Mouse (Mus musculus): ENCODE measurements around the gene Dctpp1. TPM values are rescaled to one million over a fixed set of nuclear protein-coding genes. Genes with fewer than 3 reads are reported as not detected.
A peak's percentile ranks its signal among the peaks of the same experiment; 100 is the strongest.

Dctpp1 gene
- polyA plus RNA-seq, 1 experiment from 2014 or later, result 84.8 TPM

DNA sequence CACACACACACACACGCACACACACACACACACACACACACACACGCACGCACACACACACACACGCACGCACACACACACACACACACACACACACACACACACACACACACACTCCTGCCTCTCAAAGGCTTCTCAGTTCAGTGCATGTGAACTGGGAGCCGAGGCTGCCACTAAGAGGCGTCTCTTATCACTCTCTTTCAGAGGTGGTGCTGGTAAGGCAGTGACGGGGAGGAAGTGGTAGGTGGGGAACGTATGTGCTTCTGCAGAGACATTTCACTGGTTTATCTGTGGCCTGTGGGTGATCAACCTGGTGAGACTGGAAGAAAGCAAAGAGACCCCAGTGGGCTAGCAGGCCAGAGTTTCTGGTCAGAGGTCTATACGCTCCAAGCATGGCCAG is 24.6 kb upstream of the Dctpp1 start:
- ATAC-seq (ENCODE audit: insufficient read depth), result peak; percentile 70
- H3K9me3 ChIP-seq (replicated peaks), result no peaks in the 10 kb centered on the region
- H3K4me3 ChIP-seq (replicated peaks), result no peak overlapping the region
- 9% methylated on average over 10 of the region's 10 CpGs for WGBS (ENCODE audit: insufficient replicate concordance)
- 0 out of 2 replicates have a peak, but pooled peaks cover 3% of the 10 kb centered on the region for H3K27me3 ChIP-seq
- 0 out of 2 replicates have a peak overlapping the region, but pooled peaks have one; percentile 27 for H3K4me2 ChIP-seq
- H3K9ac ChIP-seq, result no peak overlapping the region
- H3K27ac ChIP-seq (replicated peaks), result no peak overlapping the region
- H3K4me1 ChIP-seq (replicated peaks), result peaks cover 19% of the 10 kb centered on the region
- no peaks in the 10 kb centered on the region for H3K36me3 ChIP-seq (replicated peaks)

DNA sequence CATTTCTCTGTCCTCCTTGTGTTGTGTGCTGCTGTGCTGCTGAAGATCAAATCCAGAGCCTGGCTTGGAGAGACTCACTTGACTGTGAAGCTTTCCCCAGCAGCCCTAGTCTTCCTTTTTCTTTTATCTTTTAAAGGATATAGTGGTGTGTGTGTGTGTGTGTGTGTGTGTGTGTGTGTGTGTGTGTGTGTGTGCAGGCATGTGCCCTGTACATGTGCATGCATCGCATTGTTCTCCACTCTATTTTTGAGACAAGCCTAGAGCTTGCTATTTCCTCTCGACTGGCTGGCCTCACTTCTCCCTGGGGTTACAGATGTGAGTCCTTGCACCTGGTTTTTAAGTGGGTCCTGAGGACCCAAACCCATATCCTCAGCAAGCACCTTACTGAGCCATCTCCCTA is 21.7 kb upstream of the Dctpp1 start:
- WGBS (ENCODE audit: insufficient replicate concordance), result 29% methylated on average over 2 of the region's 2 CpGs
- Histone ChIP-seq H3K27me3 (no peaks in the 10 kb centered on the region), H3K4me1 (replicated peaks) (peaks cover 39% of the 10 kb centered on the region), H3K9ac (no peak overlapping the region), H3K4me3 (replicated peaks) (no peak overlapping the region), H3K36me3 (replicated peaks) (no peaks in the 10 kb centered on the region), H3K27ac (replicated peaks) (no peak overlapping the region), H3K9me3 (replicated peaks) (no peaks in the 10 kb centered on the region), H3K4me2 (no peak overlapping the region)
- no peak for ATAC-seq (ENCODE audit: insufficient read depth)

DNA sequence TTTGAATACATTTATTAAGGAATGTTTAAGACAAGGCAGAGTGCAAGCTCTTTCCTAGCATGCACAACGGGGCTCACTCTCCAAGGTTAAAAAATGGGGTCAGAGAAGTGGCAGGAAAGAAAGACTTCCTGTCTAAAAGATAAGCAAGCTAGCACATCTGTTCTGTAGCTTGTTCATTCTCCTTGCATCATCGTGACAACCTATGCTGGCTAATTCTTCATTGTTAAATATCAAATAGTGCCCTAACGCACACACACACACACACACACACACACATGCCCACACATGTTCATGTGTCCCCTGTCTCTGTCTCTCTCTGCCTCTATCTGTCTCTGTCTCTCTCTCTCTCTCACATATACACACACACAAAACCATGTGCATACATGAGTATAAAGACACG is 20.6 kb upstream of the Dctpp1 start:
- Histone ChIP-seq H3K4me3 (replicated peaks) (no peak overlapping the region), H3K27me3 (no peaks in the 10 kb centered on the region), H3K4me1 (replicated peaks) (peaks cover 44% of the 10 kb centered on the region), H3K9me3 (replicated peaks) (no peaks in the 10 kb centered on the region), H3K9ac (no peak overlapping the region), H3K27ac (replicated peaks) (0 out of 2 replicates have a peak overlapping the region, but pooled peaks have one; percentile 14), H3K4me2 (no peak overlapping the region), H3K36me3 (replicated peaks) (no peaks in the 10 kb centered on the region)
- no peak for ATAC-seq (ENCODE audit: insufficient read depth)
- WGBS (ENCODE audit: insufficient replicate concordance), result 11% methylated on average over 4 of the region's 4 CpGs

- no peak for ATAC-seq (ENCODE audit: insufficient read depth)
- no peaks in the 10 kb centered on the region for H3K9me3 ChIP-seq (replicated peaks)
- no peak overlapping the region for H3K9ac ChIP-seq
- no peak overlapping the region for H3K4me2 ChIP-seq
- no peaks in the 10 kb centered on the region for H3K36me3 ChIP-seq (replicated peaks)
- H3K4me3 ChIP-seq (replicated peaks), result no peak overlapping the region
- H3K4me1 ChIP-seq (replicated peaks), result peaks cover 42% of the 10 kb centered on the region
- no peaks in the 10 kb centered on the region for H3K27me3 ChIP-seq
- WGBS (ENCODE audit: insufficient replicate concordance), result 63% methylated on average over 3 of the region's 3 CpGs
- no peak overlapping the region for H3K27ac ChIP-seq (replicated peaks)
Observed at GRCm38 (mm10) chr7:127280092-127280491, 19.6 kb upstream of the Dctpp1 start.

DNA sequence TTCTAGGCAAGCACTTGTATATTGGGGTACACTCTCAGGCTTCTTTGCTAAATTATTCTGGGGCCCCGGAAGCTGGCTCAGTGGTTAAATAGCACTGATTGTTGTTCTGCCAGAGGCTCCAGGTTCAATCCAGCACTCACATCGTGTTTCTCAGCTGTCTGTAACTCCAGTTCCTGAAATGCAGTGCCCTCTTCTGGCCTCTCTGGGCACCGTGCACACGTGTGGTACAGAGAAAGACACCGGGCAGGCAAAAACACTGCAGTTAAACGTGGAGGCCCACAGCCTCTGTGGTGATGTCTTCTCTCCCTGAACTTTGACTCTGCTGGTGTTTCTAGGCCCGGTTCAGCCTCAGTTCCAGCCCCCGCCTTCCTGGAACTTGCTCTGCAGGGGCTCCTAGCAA is 17.8 kb upstream of the Dctpp1 start:
- no peaks in the 10 kb centered on the region for H3K36me3 ChIP-seq (replicated peaks)
- peak overlapping the region; percentile 70; the same call in 1 of the 2 replicates for H3K27ac ChIP-seq (replicated peaks)
- no peaks in the 10 kb centered on the region for H3K27me3 ChIP-seq
- H3K9me3 ChIP-seq (replicated peaks), result no peaks in the 10 kb centered on the region
- 10% methylated on average over 8 of the region's 8 CpGs for WGBS (ENCODE audit: insufficient replicate concordance)
- peaks cover 47% of the 10 kb centered on the region for H3K4me1 ChIP-seq (replicated peaks)
- H3K4me2 ChIP-seq, result no peak overlapping the region
- no peak overlapping the region for H3K4me3 ChIP-seq (replicated peaks)
- no peak for ATAC-seq (ENCODE audit: insufficient read depth)
- H3K9ac ChIP-seq, result no peak overlapping the region

DNA sequence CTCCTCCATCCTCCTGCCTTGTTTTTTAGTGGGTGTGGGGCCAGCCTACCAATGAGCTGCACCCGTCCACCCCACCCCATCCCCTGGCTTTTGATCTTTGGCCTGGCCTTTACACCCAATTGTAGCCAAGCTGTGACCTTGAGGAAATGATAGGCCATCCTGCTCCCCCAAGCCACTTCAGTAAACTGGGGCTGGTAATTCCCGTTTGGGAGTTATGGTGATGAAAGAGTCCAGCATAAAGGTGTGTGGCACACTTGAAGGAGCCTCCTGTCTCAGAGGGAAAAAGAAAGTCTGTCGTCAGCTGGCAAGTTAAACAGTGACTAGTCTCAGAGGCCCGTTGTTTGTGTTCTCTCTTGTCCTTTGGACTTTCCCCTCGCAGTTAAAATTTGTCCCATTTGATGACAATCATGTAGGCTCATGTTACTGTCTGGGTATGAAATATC is 16.0 kb upstream of the Dctpp1 start:
- Histone ChIP-seq H3K9me3 (replicated peaks) (no peaks in the 10 kb centered on the region), H3K36me3 (replicated peaks) (peaks cover 14% of the 10 kb centered on the region), H3K27ac (replicated peaks) (peak overlapping the region; percentile 70), H3K4me1 (replicated peaks) (peaks cover 62% of the 10 kb centered on the region), H3K27me3 (no peaks in the 10 kb centered on the region), H3K4me3 (replicated peaks) (no peak overlapping the region), H3K4me2 (no peak overlapping the region), H3K9ac (peak overlapping the region; percentile 18; the same call in 1 of the 2 replicates)
- 63% methylated on average over 5 of the region's 5 CpGs for WGBS (ENCODE audit: insufficient replicate concordance)
- ATAC-seq (ENCODE audit: insufficient read depth), result peak; percentile 38; the same call in 1 of the 2 replicates

- Histone ChIP-seq H3K9ac (peak within 1 kb of the TSS; percentile 92), H3K4me2 (peak within 1 kb of the TSS; percentile 93), H3K9me3 (replicated peaks) (no peaks in the 10 kb centered on the region), H3K27ac (replicated peaks) (peak within 1 kb of the TSS; percentile 87), H3K4me3 (replicated peaks) (peak within 1 kb of the TSS; percentile 87), H3K4me1 (replicated peaks) (peaks cover 68% of the 10 kb centered on the region), H3K27me3 (no peaks in the 10 kb centered on the region), H3K36me3 (replicated peaks) (peaks cover 28% of the 10 kb centered on the region)
- ATAC-seq (ENCODE audit: insufficient read depth), result peak; percentile 82
- WGBS (ENCODE audit: insufficient replicate concordance), result 2% methylated on average over 39 of the region's 39 CpGs
Observed at GRCm38 (mm10) chr7:127273925-127274789, 13.6 kb upstream of the Dctpp1 start, which contains the start of gene Sephs2. TSS of gene Sephs2 (minus strand) at chr7:127274055.

DNA sequence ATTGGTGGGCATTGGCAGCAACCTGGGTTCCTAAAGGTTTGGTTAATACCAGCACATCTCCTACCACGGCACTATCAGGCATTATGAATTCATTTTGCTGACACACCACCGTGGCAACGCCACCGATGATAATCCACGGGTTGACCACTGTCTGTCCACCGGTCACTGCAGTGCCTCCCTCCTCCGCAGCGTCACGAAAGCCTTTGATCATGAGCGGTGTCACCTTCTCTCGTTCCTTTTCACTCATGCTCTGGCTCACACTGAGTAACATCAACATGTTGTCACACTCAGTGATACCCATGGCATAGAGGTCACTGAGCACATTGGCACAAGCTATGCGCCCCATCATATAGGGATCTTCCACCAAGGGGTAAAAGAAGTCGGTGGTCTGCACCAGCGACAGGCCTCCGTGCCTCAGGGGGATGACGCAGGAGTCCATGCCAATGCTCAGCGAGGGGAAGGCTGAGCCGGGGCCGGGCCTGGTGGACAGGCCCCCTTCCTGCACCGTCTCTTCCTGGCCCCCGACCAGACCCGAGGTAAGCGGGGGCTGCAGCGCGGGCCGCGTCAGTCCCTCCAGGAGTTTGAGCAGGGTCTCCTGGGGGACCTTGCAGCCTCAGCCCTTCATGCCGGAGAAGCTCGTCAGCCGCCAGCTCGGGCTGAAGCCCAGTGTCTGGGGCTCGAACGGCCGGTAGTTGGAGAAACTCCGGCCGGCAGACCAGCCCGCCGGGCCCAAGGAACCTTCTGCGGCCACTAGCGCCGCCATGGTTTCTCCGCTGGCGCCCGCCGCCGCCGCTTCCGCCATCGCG is 12.8 kb upstream of the Dctpp1 start:
- WGBS (ENCODE audit: insufficient replicate concordance), result 8% methylated on average over 50 of the region's 50 CpGs
- Histone ChIP-seq H3K4me1 (replicated peaks) (peaks cover 60% of the 10 kb centered on the region), H3K4me2 (peak overlapping the region; percentile 93)

GRCm38 (mm10) chr7:127272566-127272965 is 12.1 kb upstream of the Dctpp1 start:
- peak overlapping the region; percentile 87 for H3K4me3 ChIP-seq (replicated peaks)
- peaks cover 38% of the 10 kb centered on the region for H3K36me3 ChIP-seq (replicated peaks)
- H3K27me3 ChIP-seq, result no peaks in the 10 kb centered on the region
- H3K9ac ChIP-seq, result peak overlapping the region; percentile 92
- peak overlapping the region; percentile 93 for H3K4me2 ChIP-seq
- no peak for ATAC-seq (ENCODE audit: insufficient read depth)
- no peak overlapping the region for H3K27ac ChIP-seq (replicated peaks)
- WGBS (ENCODE audit: insufficient replicate concordance), result 85% methylated on average over 15 of the region's 15 CpGs
- peaks cover 56% of the 10 kb centered on the region for H3K4me1 ChIP-seq (replicated peaks)
- no peaks in the 10 kb centered on the region for H3K9me3 ChIP-seq (replicated peaks)

More for the DNA sequence above, 12.8 kb upstream of the Dctpp1 start:
- Histone ChIP-seq H3K27me3 (no peaks in the 10 kb centered on the region), H3K9me3 (replicated peaks) (no peaks in the 10 kb centered on the region), H3K4me3 (replicated peaks) (peak overlapping the region; percentile 87), H3K36me3 (replicated peaks) (peaks cover 36% of the 10 kb centered on the region), H3K9ac (peak overlapping the region; percentile 92), H3K27ac (replicated peaks) (peak overlapping the region; percentile 87)
- ATAC-seq (ENCODE audit: insufficient read depth), result peak; percentile 32

DNA sequence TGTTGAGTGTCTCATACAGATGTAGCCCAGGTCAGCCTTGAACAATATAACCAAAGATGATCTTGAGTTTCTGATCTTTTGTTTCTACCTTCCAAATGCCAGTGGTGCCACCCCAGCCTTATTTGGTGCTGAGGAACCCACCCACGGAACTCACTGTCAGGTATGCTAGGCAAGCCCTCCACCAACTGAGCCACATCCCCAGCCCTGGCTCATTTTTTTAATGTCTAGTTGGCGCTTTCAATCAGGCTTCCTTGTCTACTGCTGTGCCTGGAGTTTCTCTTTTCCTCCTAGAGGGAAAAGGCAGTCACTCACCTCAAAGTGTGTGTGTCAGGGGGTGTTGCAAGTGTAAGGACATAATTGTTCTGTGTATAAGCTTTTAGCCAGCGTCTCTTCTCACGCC is 10.6 kb upstream of the Dctpp1 start:
- no peak for ATAC-seq (ENCODE audit: insufficient read depth)
- H3K4me3 ChIP-seq (replicated peaks), result peak overlapping the region; percentile 29
- no peak overlapping the region; the same call in 1 of the 2 replicates for H3K9ac ChIP-seq
- H3K27me3 ChIP-seq, result no peaks in the 10 kb centered on the region
- WGBS (ENCODE audit: insufficient replicate concordance), result 81% methylated on average over 4 of the region's 4 CpGs
- peak overlapping the region; percentile 93 for H3K4me2 ChIP-seq
- no peak overlapping the region for H3K27ac ChIP-seq (replicated peaks)
- H3K4me1 ChIP-seq (replicated peaks), result peaks cover 48% of the 10 kb centered on the region
- peaks cover 38% of the 10 kb centered on the region for H3K36me3 ChIP-seq (replicated peaks)
- H3K9me3 ChIP-seq (replicated peaks), result no peaks in the 10 kb centered on the region

GRCm38 (mm10) chr7:127270666-127271065 is 10.2 kb upstream of the Dctpp1 start:
- Histone ChIP-seq H3K9me3 (replicated peaks) (no peaks in the 10 kb centered on the region), H3K4me3 (replicated peaks) (no peak overlapping the region), H3K4me1 (replicated peaks) (peaks cover 48% of the 10 kb centered on the region), H3K27ac (replicated peaks) (no peak overlapping the region), H3K9ac (no peak overlapping the region), H3K27me3 (no peaks in the 10 kb centered on the region), H3K4me2 (no peak overlapping the region), H3K36me3 (replicated peaks) (peaks cover 38% of the 10 kb centered on the region)
- ATAC-seq (ENCODE audit: insufficient read depth), result no peak
- 54% methylated on average over 5 of the region's 5 CpGs for WGBS (ENCODE audit: insufficient replicate concordance)

All from liver, embryonic 15.5 days (tissue).